Mouse (Mus musculus) Patski (cell line): Measurements from ENCODE around the gene Ccdc74a. TPM values are rescaled to one million over a fixed set of nuclear protein-coding genes. Genes with fewer than 3 reads are reported as not detected.

ENCODE experiments used
- ATAC-seq: fragments of 100-300 bp; one replicate; pipeline ENCODE4 v1.8.0; 2021
- CTCF ChIA-PET: fragments of 350-600 bp; sonication (Branson Sonifier 250); formaldehyde crosslinking; loops from one replicate; lab custom pipeline; 2022; ENCODE audit warnings: inconsistent platforms; lab: Charles Lee
- POLR2A ChIA-PET: fragments of 350-600 bp; sonication (Branson Sonifier 250); formaldehyde crosslinking; loops from one replicate; lab custom pipeline; 2022; ENCODE audit warnings: antibody characterized with exemption, inconsistent platforms; lab: Charles Lee
- DNase-seq: peaks from one replicate; pipeline ENCODE4 v3.0.0-alpha.2; 2011; ENCODE audit warnings: low read depth, low spot score
- H3K27me3 ChIP-seq: fragments of 371-371 bp; one replicate; pipeline ENCODE4 v1.5.1; 2021
- CTCF ChIP-seq: fragments of 100-300 bp; IDR thresholded peaks from one replicate; pipeline ENCODE4 v1.5.1; 2021
- in situ Hi-C: fragments of 300-500 bp; cut with MboI; formaldehyde crosslinking; loops from 3 replicates; pipeline ENCODE4 v1.11.1; 2018; ENCODE audit warnings: low pct_unique_long_range_greater_than_20kb, mixed read lengths
- polyA plus RNA-seq: library from polyadenylated mRNA; unstranded; gene quantifications from one replicate; pipeline ENCODE4 v1.2.3, GENCODE M21; 2021

The Ccdc74a gene
- polyA plus RNA-seq, 1 experiment from 2014 or later = 9.6 TPM

DNA sequence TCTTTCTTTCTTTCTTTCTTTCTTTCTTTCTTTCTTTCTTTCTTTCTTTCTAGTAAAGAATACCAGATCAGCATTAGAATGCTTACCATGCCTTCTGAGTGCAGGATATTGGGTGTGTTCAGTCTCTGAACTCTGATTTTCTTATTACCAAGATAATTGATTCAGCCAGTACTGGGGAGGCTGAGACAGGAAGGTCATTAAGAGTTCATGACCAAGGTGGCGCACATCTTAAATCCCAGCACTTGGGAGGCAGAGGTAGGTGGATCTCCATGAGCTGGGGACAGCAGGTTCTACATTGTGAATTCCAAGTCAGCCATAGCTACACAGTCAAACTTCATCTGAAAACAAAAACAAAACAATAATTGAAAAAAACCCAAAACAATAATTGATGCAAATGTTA is 24.3 kb upstream of the Ccdc74a start:
- DNase-seq (no peak), ATAC-seq (no peak)
- H3K27me3 ChIP-seq = no peaks in the 10 kb centered on the region
- in situ Hi-C loops = loop anchor here (5.0 kb wide), 1 partner anchor 65 kb away; no protein-coding TSS in a partner anchor
- POLR2A ChIA-PET = no interaction called here
- no peak for TF ChIP-seq CTCF
- CTCF ChIA-PET = interaction anchor here (0.8 to 1.2 kb wide), 2 partner anchors 16 to 37 kb away, joined by 3 read pairs; no protein-coding TSS in a partner anchor

DNA sequence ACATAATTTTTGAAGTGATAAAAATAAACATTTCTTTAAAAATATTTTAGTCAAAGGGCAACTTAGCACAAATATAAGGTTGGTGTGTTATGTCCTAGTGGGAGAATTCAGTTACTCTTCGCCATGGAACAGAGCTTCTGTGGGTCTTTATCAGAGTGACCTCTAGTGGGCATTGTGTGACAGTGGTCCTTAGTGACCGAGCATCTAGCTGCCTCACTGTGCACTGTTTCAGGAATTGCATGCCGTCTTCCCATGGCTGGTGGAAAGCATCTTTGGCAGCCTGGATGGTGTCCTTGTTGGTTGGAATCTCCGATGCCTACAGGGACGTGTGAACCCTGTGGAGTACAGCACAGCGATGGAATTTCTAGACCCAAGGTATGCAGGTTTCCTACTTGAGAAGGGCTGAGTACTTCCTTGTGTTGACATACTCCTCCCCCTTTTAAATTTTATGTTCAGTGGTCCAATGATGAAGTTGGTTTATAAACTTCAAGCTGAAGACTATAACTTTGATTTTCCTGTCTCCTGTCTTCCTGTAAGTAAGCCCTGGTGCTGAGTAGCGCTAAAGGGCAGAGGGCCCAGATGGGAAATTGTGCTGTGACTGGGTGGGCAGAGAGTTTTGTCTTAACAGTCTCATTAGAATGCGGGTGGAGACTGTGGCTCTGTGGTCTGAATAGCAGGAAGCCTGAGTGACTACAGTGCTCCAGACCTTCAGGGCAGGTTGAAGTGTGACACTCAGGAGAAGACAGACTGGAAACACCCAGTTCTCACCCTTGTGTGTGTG is 20.6 kb upstream of the Ccdc74a start:
- CTCF ChIA-PET = interaction anchor here (0.6 to 1.1 kb wide), 5 partner anchors 11 to 71 kb away, joined by 3 to 5 read pairs (median 3); no protein-coding TSS in a partner anchor
- ATAC-seq = no peak
- no peak for DNase-seq

DNA sequence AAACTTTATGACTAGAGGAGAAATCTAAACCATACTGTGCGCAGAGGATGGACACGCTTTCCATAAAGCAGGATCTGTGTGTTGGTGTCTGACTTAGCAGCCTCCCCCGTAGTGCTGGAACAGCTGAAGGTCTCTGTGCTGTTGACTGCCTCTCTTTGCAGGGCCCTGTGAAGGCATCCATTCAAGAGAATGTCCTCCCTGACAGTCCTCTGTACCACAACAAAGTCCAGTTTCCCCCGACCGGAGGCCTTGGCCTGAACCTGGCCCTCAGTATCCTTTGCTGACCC is 20.1 kb upstream of the Ccdc74a start:
- POLR2A ChIA-PET = no interaction called here
- H3K27me3 ChIP-seq = no peaks in the 10 kb centered on the region
- no peak for DNase-seq
- no peak for ATAC-seq
- CTCF ChIA-PET = no interaction called here
- TF ChIP-seq CTCF = no peak
- in situ Hi-C loops = no loop called here

More for the DNA sequence above, 20.6 kb upstream of the Ccdc74a start:
- peak; percentile 76 for TF ChIP-seq CTCF
- POLR2A ChIA-PET = no interaction called here
- in situ Hi-C loops = no loop called here
- H3K27me3 ChIP-seq = no peaks in the 10 kb centered on the region

DNA sequence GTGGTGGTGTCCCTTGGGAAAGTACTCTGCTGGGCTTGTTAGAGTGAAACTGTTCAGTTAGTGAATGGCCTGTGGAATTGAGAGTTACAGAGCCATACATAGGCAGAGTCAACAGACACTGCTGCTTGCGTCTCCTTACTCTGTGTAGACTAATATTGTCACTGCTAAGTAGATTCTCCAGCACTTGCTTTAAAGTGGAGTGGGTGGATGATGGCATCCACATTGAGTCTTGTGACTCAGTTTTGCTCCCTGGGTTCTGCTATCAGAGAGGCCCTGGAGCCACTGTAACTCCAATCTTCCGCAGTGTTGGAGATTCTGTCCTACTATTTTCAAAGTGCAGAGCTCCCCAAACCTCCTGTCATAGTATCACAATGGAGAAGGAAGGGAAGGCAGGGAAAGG is 13.7 kb upstream of the Ccdc74a start:
- TF ChIP-seq CTCF = no peak
- in situ Hi-C loops = no loop called here
- ChIA-PET POLR2A (no interaction called here), CTCF (no interaction called here)
- DNase-seq (no peak), ATAC-seq (no peak)
- no peaks in the 10 kb centered on the region for H3K27me3 ChIP-seq

DNA sequence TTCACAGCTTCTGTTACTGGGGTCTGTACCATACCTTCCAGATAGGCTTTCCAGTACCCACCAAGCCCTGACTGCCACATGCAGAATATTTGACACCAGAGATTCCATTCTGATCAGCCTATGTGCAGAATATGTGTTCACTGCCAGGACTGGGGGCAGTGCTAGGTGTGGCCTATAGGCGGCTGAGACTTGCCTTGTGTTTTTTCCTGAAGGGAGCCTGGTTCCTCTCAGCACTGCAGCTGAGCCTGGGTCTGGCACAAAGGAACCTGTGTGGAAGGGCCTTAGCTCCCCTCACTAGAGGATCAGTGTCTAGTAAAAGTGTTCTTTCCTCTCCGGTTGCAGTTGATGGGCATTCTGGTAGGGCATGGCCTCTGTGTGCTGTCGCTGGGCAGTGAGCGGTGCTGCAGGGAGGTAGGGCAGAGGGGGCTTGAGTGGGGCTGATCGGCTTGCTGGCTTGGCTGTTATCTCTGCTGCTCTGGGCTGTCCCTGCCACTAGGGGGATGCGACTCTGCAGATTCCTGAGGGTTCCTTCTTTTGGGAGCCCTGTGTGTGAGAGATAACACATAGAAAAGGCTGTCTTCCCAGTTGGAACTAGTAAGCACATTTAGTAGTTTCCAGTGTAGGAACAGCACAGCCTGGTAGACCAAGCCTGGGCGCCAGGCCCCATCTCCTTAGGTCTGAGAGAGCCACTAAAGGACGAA is 12.6 kb upstream of the Ccdc74a start:
- POLR2A ChIA-PET = no interaction called here
- no peak for DNase-seq
- CTCF ChIA-PET = interaction anchor here (2.2 kb wide), 1 partner anchor 11 kb away, joined by 5 read pairs; no protein-coding TSS in a partner anchor

DNA sequence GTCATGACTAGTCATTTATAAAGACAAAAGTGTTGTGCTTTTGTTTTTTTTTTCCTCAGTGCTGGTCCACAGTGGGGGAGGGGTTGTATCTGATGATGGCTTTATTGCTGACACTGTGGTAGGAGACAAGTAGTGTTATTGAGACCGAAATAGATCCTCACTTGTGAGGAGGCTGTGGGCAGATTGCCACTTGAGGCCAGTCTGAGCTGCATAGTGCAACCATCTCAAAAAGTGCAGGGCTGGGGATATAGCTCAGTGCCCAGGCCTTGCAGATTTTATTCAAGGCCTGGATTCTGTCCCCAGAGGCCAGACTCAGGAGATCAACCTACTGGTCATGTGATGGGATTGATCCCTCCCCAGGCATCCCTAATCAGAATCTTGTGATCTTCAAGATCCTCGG is 9.4 kb upstream of the Ccdc74a start:
- H3K27me3 ChIP-seq = no peaks in the 10 kb centered on the region
- POLR2A ChIA-PET = no interaction called here
- DNase-seq = no peak
- no peak for ATAC-seq
- in situ Hi-C loops = no loop called here
- CTCF ChIA-PET = interaction anchor here (0.9 to 1.8 kb wide), 4 partner anchors 9 to 89 kb away, joined by 3 to 4 read pairs (median 3); no protein-coding TSS in a partner anchor
- no peak for TF ChIP-seq CTCF

More for the DNA sequence above, 12.6 kb upstream of the Ccdc74a start:
- ATAC-seq = no peak
- TF ChIP-seq CTCF = no peak
- no peaks in the 10 kb centered on the region for H3K27me3 ChIP-seq
- in situ Hi-C loops = no loop called here

DNA sequence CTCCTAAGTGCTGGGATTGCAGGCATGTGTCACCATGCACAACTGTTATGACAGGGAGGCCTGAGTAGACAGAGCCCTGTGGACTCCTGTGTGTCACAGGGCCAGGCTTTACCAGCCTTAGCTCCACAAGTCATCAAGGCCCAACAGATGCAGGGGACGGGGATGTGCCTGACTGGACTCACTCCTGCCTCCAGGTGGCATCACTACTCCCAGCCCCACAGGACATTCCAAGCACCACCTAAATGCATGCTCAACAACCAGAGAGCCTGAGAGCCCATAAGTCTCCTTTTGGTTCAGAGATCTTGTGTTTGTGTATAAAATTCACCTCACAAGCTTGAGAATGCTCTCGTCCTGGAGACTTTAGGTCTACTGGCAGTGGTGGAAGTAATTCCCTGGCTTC is 8.7 kb upstream of the Ccdc74a start:
- ATAC-seq (no peak), DNase-seq (no peak)
- in situ Hi-C loops = no loop called here
- no peak for TF ChIP-seq CTCF
- CTCF ChIA-PET = interaction anchor here (1.3 to 1.8 kb wide), 2 partner anchors 10 to 79 kb away, joined by 3 to 4 read pairs; no protein-coding TSS in a partner anchor
- POLR2A ChIA-PET = no interaction called here
- H3K27me3 ChIP-seq = no peaks in the 10 kb centered on the region

DNA sequence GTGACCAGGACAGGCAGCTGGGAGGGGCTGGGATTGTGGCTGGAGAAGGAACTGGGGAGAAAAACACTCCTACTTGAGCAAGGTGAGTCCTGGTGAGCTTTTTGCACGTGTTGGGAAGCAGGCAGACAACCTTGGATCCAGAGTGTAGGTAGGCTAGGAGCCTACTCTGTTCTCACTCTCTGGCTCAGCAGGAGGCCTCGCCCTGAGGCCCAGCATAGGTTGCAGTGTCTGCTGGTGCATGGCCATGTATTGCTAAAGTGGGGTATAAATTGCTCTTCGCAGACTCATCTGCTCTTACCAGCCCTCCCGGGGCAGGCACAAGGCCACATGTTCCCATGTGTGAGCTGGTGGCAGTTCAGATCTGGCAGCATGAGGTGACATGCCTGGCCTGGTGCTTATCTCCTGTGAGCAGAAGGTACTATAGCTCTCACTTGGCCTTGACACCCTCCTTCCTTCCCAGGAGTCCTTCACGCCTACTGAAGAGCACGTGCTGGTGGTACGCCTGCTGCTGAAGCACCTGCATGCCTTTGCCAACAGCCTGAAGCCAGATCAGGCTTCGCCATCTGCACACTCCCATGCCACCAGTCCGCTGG is 8.1 kb upstream of the Ccdc74a start:
- POLR2A ChIA-PET = no interaction called here
- DNase-seq (no peak), ATAC-seq (no peak)
- TF ChIP-seq CTCF = no peak
- no peaks in the 10 kb centered on the region for H3K27me3 ChIP-seq
- in situ Hi-C loops = no loop called here
- CTCF ChIA-PET = interaction anchor here (1.3 to 1.8 kb wide), 2 partner anchors 10 to 80 kb away, joined by 3 to 4 read pairs; no protein-coding TSS in a partner anchor

DNA sequence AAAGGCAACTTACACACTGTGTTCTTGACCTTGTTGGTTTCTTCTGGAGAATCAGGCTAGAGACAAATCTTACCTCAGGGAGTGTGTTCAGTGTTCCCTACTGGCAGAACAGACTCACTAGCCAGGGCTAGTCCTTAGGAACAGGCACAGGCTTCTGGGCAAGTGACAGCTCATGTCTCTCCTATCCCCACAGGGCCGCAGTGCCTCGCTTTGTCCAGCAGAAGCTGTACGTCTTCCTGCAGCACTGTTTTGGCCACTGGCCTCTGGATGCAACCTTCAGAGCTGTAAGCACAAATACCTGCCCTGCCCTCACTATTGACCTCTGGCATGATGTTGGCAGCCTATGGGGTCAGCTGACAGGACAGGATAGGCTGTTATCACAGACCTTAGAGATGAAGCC is 7.2 kb upstream of the Ccdc74a start:
- in situ Hi-C loops = no loop called here
- CTCF ChIA-PET = interaction anchor here (1.4 to 1.8 kb wide), 2 partner anchors 14 to 23 kb away, joined by 3 to 5 read pairs; no protein-coding TSS in a partner anchor
- H3K27me3 ChIP-seq = no peaks in the 10 kb centered on the region
- POLR2A ChIA-PET = no interaction called here
- ATAC-seq (no peak), DNase-seq (no peak)
- TF ChIP-seq CTCF = no peak

DNA sequence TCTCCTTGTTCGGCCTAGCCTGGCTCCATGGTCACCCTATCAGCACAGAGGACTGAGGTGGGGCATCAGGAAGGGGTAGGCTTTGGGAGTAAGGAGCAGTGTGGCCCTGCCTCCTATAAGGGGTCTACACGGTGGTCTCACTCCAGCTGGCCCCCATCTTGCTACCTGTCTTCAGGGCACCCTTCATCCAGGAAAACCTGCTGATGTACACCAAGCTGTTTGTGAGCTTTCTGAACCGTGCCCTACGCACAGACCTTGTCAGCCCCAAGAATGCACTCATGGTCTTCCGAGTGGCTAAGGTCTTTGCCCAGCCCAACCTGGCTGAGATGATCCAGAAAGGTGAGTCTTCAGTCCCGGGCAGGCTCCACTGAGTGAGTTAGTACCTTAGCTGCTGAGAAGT is 6.3 kb upstream of the Ccdc74a start:
- no peaks in the 10 kb centered on the region for H3K27me3 ChIP-seq
- in situ Hi-C loops = no loop called here
- DNase-seq = no peak
- no peak for ATAC-seq
- no peak for TF ChIP-seq CTCF
- ChIA-PET CTCF (interaction anchor here (0.9 to 1.8 kb wide), 3 partner anchors 14 to 22 kb away, joined by 3 to 5 read pairs (median 3); partner anchors contain the start of gene Smpd4), POLR2A (no interaction called here)
